Mouse (Mus musculus): ENCODE data around the gene Ciart. TPM values are rescaled to one million over a fixed set of nuclear protein-coding genes. Genes with fewer than 3 reads are reported as not detected.

Gene Ciart
- polyA plus RNA-seq, 1 experiment from 2014 or later: 3.3 TPM

DNA sequence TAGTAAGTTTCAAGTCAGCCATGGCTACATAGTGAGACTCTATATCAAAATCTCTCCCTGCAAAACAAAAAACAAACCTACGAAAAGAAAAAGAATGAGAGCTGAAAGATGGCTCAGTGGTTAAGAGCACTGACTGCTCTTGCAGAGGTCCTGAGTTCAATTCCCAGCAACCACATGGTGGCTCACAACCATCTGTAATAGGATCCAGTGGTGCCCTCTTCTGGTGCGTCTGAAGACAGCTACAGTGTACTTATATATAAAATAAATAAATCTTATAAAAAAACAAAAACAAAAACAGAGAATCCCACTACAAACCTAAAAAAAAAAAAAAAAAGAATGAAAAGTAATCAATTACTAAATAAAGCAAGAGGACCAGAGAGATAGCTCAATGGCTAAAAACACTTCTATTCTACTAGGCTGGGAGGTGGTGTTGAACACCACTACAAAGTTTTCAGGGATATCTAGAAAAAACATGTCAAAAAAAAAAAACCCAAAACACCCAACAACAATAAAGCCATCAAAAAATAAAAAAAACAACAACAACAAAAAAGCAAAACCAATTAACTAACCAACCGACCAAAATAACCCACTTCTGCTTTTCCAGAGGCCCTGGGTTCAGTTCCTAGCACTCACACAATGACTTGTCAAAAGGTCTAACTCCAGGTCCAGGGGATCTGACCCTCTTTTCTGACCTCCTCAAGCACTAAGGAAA is 39.4 kb downstream of the Ciart start:
- Histone ChIP-seq H3K36me3 (ENCODE audit: control insufficient read depth, insufficient read depth, low read length) (peaks cover 30% of the 10 kb centered on the region), H3K4me3 (ENCODE audit: low read depth, low read length) (no peak overlapping the region), H3K9me3 (ENCODE audit: control insufficient read depth, low read length) (no peaks in the 10 kb centered on the region), H3K9ac (ENCODE audit: low read length) (no peak overlapping the region), H3K27ac (ENCODE audit: low read depth, low read length) (no peak overlapping the region), H3K4me2 (ENCODE audit: low read depth) (no peak overlapping the region), H3K4me1 (ENCODE audit: control insufficient read depth, insufficient read depth, low read length) (no peaks in the 10 kb centered on the region), H3K27me3 (ENCODE audit: control insufficient read depth, insufficient read depth, low read length) (no peaks in the 10 kb centered on the region)
- 91% methylated on average over 3 of the region's 3 CpGs for WGBS
- no peak for DNase-seq (ENCODE audit: low spot score)
- no peak for ATAC-seq (ENCODE audit: insufficient read depth, low FRiP score, low TSS enrichment)

- Histone ChIP-seq H3K27me3 (ENCODE audit: control insufficient read depth, insufficient read depth, low read length) (no peaks in the 10 kb centered on the region), H3K36me3 (ENCODE audit: control insufficient read depth, insufficient read depth, low read length) (peaks cover 14% of the 10 kb centered on the region), H3K4me2 (ENCODE audit: low read depth) (no peak overlapping the region), H3K27ac (ENCODE audit: low read depth, low read length) (no peak overlapping the region), H3K4me3 (ENCODE audit: low read depth, low read length) (no peak overlapping the region), H3K9ac (ENCODE audit: low read length) (no peak overlapping the region), H3K4me1 (ENCODE audit: control insufficient read depth, insufficient read depth, low read length) (no peaks in the 10 kb centered on the region), H3K9me3 (ENCODE audit: control insufficient read depth, low read length) (no peaks in the 10 kb centered on the region)
- DNase-seq (ENCODE audit: low spot score) (no peak), ATAC-seq (ENCODE audit: insufficient read depth, low FRiP score, low TSS enrichment) (no peak)
- WGBS: 94% methylated on average over 2 of the region's 2 CpGs
Measured at GRCm38 (mm10) chr3:95839250-95839649, 42.8 kb downstream of the Ciart start.

- WGBS: 92% methylated on average over 4 of the region's 4 CpGs
- Histone ChIP-seq H3K27ac (ENCODE audit: low read depth, low read length) (no peak overlapping the region), H3K9ac (ENCODE audit: low read length) (no peak overlapping the region)
Measured at GRCm38 (mm10) chr3:95829053-95829452, 53.0 kb downstream of the Ciart start.

More at GRCm38 (mm10) chr3:95829053-95829452, 53.0 kb downstream of the Ciart start:
- Histone ChIP-seq H3K4me3 (ENCODE audit: low read depth, low read length) (no peak overlapping the region), H3K9me3 (ENCODE audit: control insufficient read depth, low read length) (no peaks in the 10 kb centered on the region), H3K4me2 (ENCODE audit: low read depth) (no peak overlapping the region), H3K4me1 (ENCODE audit: control insufficient read depth, insufficient read depth, low read length) (no peaks in the 10 kb centered on the region), H3K36me3 (ENCODE audit: control insufficient read depth, insufficient read depth, low read length) (peaks cover 22% of the 10 kb centered on the region), H3K27me3 (ENCODE audit: control insufficient read depth, insufficient read depth, low read length) (no peaks in the 10 kb centered on the region)
- DNase-seq (ENCODE audit: low spot score) (no peak), ATAC-seq (ENCODE audit: insufficient read depth, low FRiP score, low TSS enrichment) (no peak)

Other genes with a start within 250 kb of the Ciart start
- gene Mcl1, start 223.5 kb downstream of the Ciart start, polyA plus RNA-seq (2014; fragmentation: Nextera tagmentation; extraction: Ambion mirVana): 75.7 and 79.4 TPM in 2 replicates
- 0.42 and 0.82 TPM in 2 replicates for gene Adamtsl4, start 194.3 kb downstream of the Ciart start, polyA plus RNA-seq (2014; fragmentation: Nextera tagmentation; extraction: Ambion mirVana)
- 20.5 and 21.5 TPM in 2 replicates for gene Ecm1, start 142.7 kb downstream of the Ciart start, polyA plus RNA-seq (2014; fragmentation: Nextera tagmentation; extraction: Ambion mirVana)
- 46.8 and 56.5 TPM in 2 replicates for gene Tars2, start 122.0 kb downstream of the Ciart start, polyA plus RNA-seq (2014; fragmentation: Nextera tagmentation; extraction: Ambion mirVana)
- gene Rprd2, start 63.4 kb downstream of the Ciart start, polyA plus RNA-seq (2014; fragmentation: Nextera tagmentation; extraction: Ambion mirVana): 21.1 and 21.6 TPM in 2 replicates
- 65.9 and 69.6 TPM in 2 replicates for gene Prpf3, start 26.4 kb downstream of the Ciart start, polyA plus RNA-seq (2014; fragmentation: Nextera tagmentation; extraction: Ambion mirVana)
- gene Mrps21, start 10.7 kb downstream of the Ciart start, polyA plus RNA-seq (2014; fragmentation: Nextera tagmentation; extraction: Ambion mirVana): 347 and 348 TPM in 2 replicates
- 10.8 and 14.6 TPM in 2 replicates for gene BC028528, start 9.8 kb upstream of the Ciart start, polyA plus RNA-seq (2014; fragmentation: Nextera tagmentation; extraction: Ambion mirVana)
- gene Aph1a, start 11.7 kb upstream of the Ciart start, polyA plus RNA-seq (2014; fragmentation: Nextera tagmentation; extraction: Ambion mirVana): 35.9 and 36.2 TPM in 2 replicates
- 35.7 and 36.5 TPM in 2 replicates for gene Car14, start 22.4 kb upstream of the Ciart start, polyA plus RNA-seq (2014; fragmentation: Nextera tagmentation; extraction: Ambion mirVana)
- 119 and 131 TPM in 2 replicates for gene Anp32e, start 47.0 kb upstream of the Ciart start, polyA plus RNA-seq (2014; fragmentation: Nextera tagmentation; extraction: Ambion mirVana)
- 72.8 and 79.5 TPM in 2 replicates for gene Plekho1, start 113.8 kb upstream of the Ciart start, polyA plus RNA-seq (2014; fragmentation: Nextera tagmentation; extraction: Ambion mirVana)
- gene Vps45, start 176.2 kb upstream of the Ciart start, polyA plus RNA-seq (2014; fragmentation: Nextera tagmentation; extraction: Ambion mirVana): 31.0 and 32.2 TPM in 2 replicates
- gene Otud7b, start 222.3 kb upstream of the Ciart start, polyA plus RNA-seq (2014; fragmentation: Nextera tagmentation; extraction: Ambion mirVana): 9.0 and 11.4 TPM in 2 replicates

All from neural tube, embryonic 11.5 days (tissue).